Mouse (Mus musculus) 3134 (cell line): Measurements from ENCODE around the gene Rbm25.
A peak's percentile ranks its signal among the peaks of the same experiment; 100 is the strongest.
"Not testable (repeated sequence)": the region's sequence is repeated elsewhere in the genome, so short reads cannot be mapped to it uniquely, and the experiment has no call there.

Experiments used
- DNase-seq: peaks from one replicate; pipeline ENCODE4 v3.0.0-alpha.2; 2011; ENCODE audit warnings: low spot score; ENCODE audit not compliant: insufficient read length; ENCODE audit errors: extremely low read depth

The Rbm25 gene

GRCm38 (mm10) chr12:83630936-83631335 is at the start of gene Rbm25:
Gene Rbm25, plus strand, starts transcription at chr12:83631236.
- not testable (repeated sequence) for DNase-seq

- DNase-seq, result no peak
Observed at GRCm38 (mm10) chr12:83582106-83582505, 48.9 kb upstream of the Rbm25 start.

GRCm38 (mm10) chr12:83582747-83583146 is 48.3 kb upstream of the Rbm25 start:
- no peak for DNase-seq

GRCm38 (mm10) chr12:83586628-83587027 is 44.4 kb upstream of the Rbm25 start:
- DNase-seq, result no peak

- DNase-seq, result peak; percentile 42
Observed at GRCm38 (mm10) chr12:83591754-83592501, 39.1 kb upstream of the Rbm25 start.

- DNase-seq, result no peak
Observed at GRCm38 (mm10) chr12:83594454-83595040, 36.5 kb upstream of the Rbm25 start.

- DNase-seq, result no peak
Observed at GRCm38 (mm10) chr12:83596191-83596954, 34.7 kb upstream of the Rbm25 start.

GRCm38 (mm10) chr12:83597025-83597501 is 34.0 kb upstream of the Rbm25 start, which contains the start of gene Zfyve1:
Gene Zfyve1, minus strand, starts transcription at chr12:83597222.
- DNase-seq, result peak; percentile 99

- DNase-seq, result no peak
Observed at GRCm38 (mm10) chr12:83597881-83598280, 33.2 kb upstream of the Rbm25 start.

- DNase-seq, result no peak
Observed at GRCm38 (mm10) chr12:83602285-83602684, 28.8 kb upstream of the Rbm25 start.

- DNase-seq, result not testable (repeated sequence)
Observed at GRCm38 (mm10) chr12:83606411-83606810, 24.6 kb upstream of the Rbm25 start.

- DNase-seq, result no peak
Observed at GRCm38 (mm10) chr12:83617261-83617660, 13.8 kb upstream of the Rbm25 start.

- DNase-seq, result no peak
Observed at GRCm38 (mm10) chr12:83618981-83619380, 12.1 kb upstream of the Rbm25 start.

GRCm38 (mm10) chr12:83620694-83621093 is 10.3 kb upstream of the Rbm25 start:
- DNase-seq, result not testable (repeated sequence)

- no peak for DNase-seq
Observed at GRCm38 (mm10) chr12:83622031-83622755, 8.8 kb upstream of the Rbm25 start.

GRCm38 (mm10) chr12:83624321-83624720 is 6.7 kb upstream of the Rbm25 start:
- no peak for DNase-seq

GRCm38 (mm10) chr12:83631743-83632679 is 975 bp downstream of the Rbm25 start:
- peak; percentile 93 for DNase-seq

GRCm38 (mm10) chr12:83632680-83633025 is 1.6 kb downstream of the Rbm25 start:
- peak; percentile 75 for DNase-seq

- DNase-seq, result no peak
Observed at GRCm38 (mm10) chr12:83633807-83634206, 2.8 kb downstream of the Rbm25 start.

GRCm38 (mm10) chr12:83641233-83641632 is 10.2 kb downstream of the Rbm25 start:
- DNase-seq, result no peak
